ENCODE assay signal across 29 mouse cellular contexts in genomic region chr15:95601179-95601578, GRCm38 (mm10). TPM values are rescaled to one million over a fixed set of nuclear protein-coding genes. Genes with fewer than 3 reads are reported as not detected.
A peak's percentile ranks its signal among the peaks of the same experiment; 100 is the strongest.
DNase-seq lines count a peak whose midpoint lies in the region; ATAC-seq and TF ChIP-seq lines count a peak whose summit lies in the region.
"Had no signal": no experiment of that assay in that cellular context is flagged by ENCODE, and none has a peak within 500 bp of the region (broad histone marks: within the 10 kb centered on the region; RNA-seq: fewer than 3 reads in every experiment).

No protein-coding gene starts in this region.

- ATAC-seq in embryonic facial prominence, embryonic 14.5 days (ENCODE audit: low read depth) = no peak
- no peak for ATAC-seq in lung, embryonic 14.5 days (ENCODE audit: insufficient read depth)
- ATAC-seq in limb, embryonic 14.5 days (ENCODE audit: low FRiP score, low read depth) = peak; percentile 76
- ATAC-seq: activated CD4-positive, CD25-positive, alpha-beta regulatory T cell, adult 4 months; CD4-positive, CD25-positive, alpha-beta regulatory T cell, adult 4 months; forebrain, embryonic 13.5 days; forebrain, embryonic 15.5 days; forebrain, postnatal 0 days; Patski had no signal

- peak; percentile 77 for DNase-seq in embryonic facial prominence, embryonic 14.5 days (ENCODE audit: low spot score)
- no peak for DNase-seq in embryonic facial prominence, embryonic 10.5 days (ENCODE audit: low spot score)
- DNase-seq in lung, embryonic 14.5 days = peak; percentile 11
- DNase-seq in lung, postnatal 14 days = no peak
- DNase-seq in limb, embryonic 14.5 days (ENCODE audit: low spot score) = peak; percentile 89
- no peak for DNase-seq in adipocyte (ENCODE audit: low spot score)
- DNase-seq: adrenal gland, adult 2 months; adrenal gland, postnatal 10 days; adrenal gland, postnatal 25 days; B cell, adult 2 months; cerebellum, adult 11 months; cerebellum, adult 18-20 months; cerebellum, adult 8-10 months; cerebellum, adult 9-11 months; cerebellum, postnatal 14 days; cerebellum, postnatal 36 days; embryo, embryonic 11 days; forebrain, postnatal 0 days had no signal

- no peaks in the 10 kb centered on the region for H3K36me3 ChIP-seq in embryonic facial prominence, embryonic 14.5 days (ENCODE audit: control insufficient read depth, insufficient read depth, low read length)
- no peaks in the 10 kb centered on the region for H3K36me3 ChIP-seq in embryonic facial prominence, embryonic 10.5 days (replicated peaks)
- no peaks in the 10 kb centered on the region for H3K36me3 ChIP-seq in lung, embryonic 14.5 days (ENCODE audit: insufficient read depth)
- no peaks in the 10 kb centered on the region for H3K36me3 ChIP-seq in limb, embryonic 14.5 days (ENCODE audit: control insufficient read depth, insufficient read depth, low read length)
- H3K36me3 ChIP-seq: embryonic facial prominence, embryonic 12.5 days; embryonic facial prominence, embryonic 15.5 days; forebrain, embryonic 10.5 days; forebrain, embryonic 15.5 days; G1E had no signal

- H3K9ac ChIP-seq in embryonic facial prominence, embryonic 14.5 days (ENCODE audit: low read depth, low read length) = no peak overlapping the region
- H3K9ac ChIP-seq in lung, embryonic 14.5 days = no peak overlapping the region
- H3K9ac ChIP-seq in limb, embryonic 14.5 days (ENCODE audit: low read depth, low read length, severe bottlenecking) = no peak overlapping the region
- H3K9ac ChIP-seq: embryonic facial prominence, embryonic 12.5 days; embryonic facial prominence, embryonic 15.5 days; forebrain, embryonic 13.5 days; forebrain, embryonic 15.5 days; forebrain, postnatal 0 days had no signal

- WGBS in embryonic facial prominence, embryonic 14.5 days = 35% methylated on average over 6 of the region's 6 CpGs
- 88% methylated on average over 6 of the region's 6 CpGs for WGBS in embryonic facial prominence, embryonic 10.5 days
- 46% methylated on average over 6 of the region's 6 CpGs for WGBS in lung, embryonic 14.5 days
- 21% methylated on average over 6 of the region's 6 CpGs for WGBS in limb, embryonic 14.5 days

- H3K4me3 ChIP-seq in embryonic facial prominence, embryonic 14.5 days (ENCODE audit: low read depth, low read length) = no peak overlapping the region
- no peak overlapping the region for H3K4me3 ChIP-seq in embryonic facial prominence, embryonic 10.5 days
- H3K4me3 ChIP-seq in lung, embryonic 14.5 days (ENCODE audit: low read depth, low read length) = no peak overlapping the region
- no peak overlapping the region for H3K4me3 ChIP-seq in limb, embryonic 14.5 days (replicated peaks; ENCODE audit: low read length)
- H3K4me3 ChIP-seq: embryonic facial prominence, embryonic 12.5 days; embryonic facial prominence, embryonic 15.5 days; erythroblast, embryonic 14.5 days; forebrain, embryonic 10.5 days; forebrain, embryonic 13.5 days; forebrain, embryonic 15.5 days had no signal

- H3K27me3 ChIP-seq in embryonic facial prominence, embryonic 14.5 days (replicated peaks; ENCODE audit: control insufficient read depth, insufficient read depth, low read length) = no peaks in the 10 kb centered on the region
- no peaks in the 10 kb centered on the region for H3K27me3 ChIP-seq in embryonic facial prominence, embryonic 10.5 days (replicated peaks; ENCODE audit: low read depth, poor library complexity, severe bottlenecking)
- H3K27me3 ChIP-seq in lung, embryonic 14.5 days (ENCODE audit: insufficient read depth, low read length) = no peaks in the 10 kb centered on the region
- no peaks in the 10 kb centered on the region for H3K27me3 ChIP-seq in limb, embryonic 14.5 days (ENCODE audit: control insufficient read depth, insufficient read depth, low read length)
- H3K27me3 ChIP-seq: CH12.LX; embryonic facial prominence, embryonic 12.5 days; embryonic facial prominence, embryonic 15.5 days; forebrain, embryonic 13.5 days; forebrain, embryonic 15.5 days had no signal

- H3K9me3 ChIP-seq in embryonic facial prominence, embryonic 14.5 days (ENCODE audit: control insufficient read depth, low read length) = peaks cover 4% of the 10 kb centered on the region; the same call in 1 of the 2 replicates
- H3K9me3 ChIP-seq in embryonic facial prominence, embryonic 10.5 days = no peaks in the 10 kb centered on the region
- no peaks in the 10 kb centered on the region for H3K9me3 ChIP-seq in lung, embryonic 14.5 days (ENCODE audit: low read depth, low read length)
- H3K9me3 ChIP-seq in limb, embryonic 14.5 days (ENCODE audit: control insufficient read depth, low read length) = no peaks in the 10 kb centered on the region
- H3K9me3 ChIP-seq: embryonic facial prominence, embryonic 12.5 days; embryonic facial prominence, embryonic 15.5 days; forebrain, embryonic 13.5 days; forebrain, embryonic 15.5 days; G1E had no signal

- TF ChIP-seq CTCF in lung, embryonic 14.5 days (IDR thresholded peaks at IDR 0.05; ENCODE audit: low read depth) = no peak

- no peak for TF ChIP-seq POLR2A in limb, embryonic 14.5 days (IDR thresholded peaks at IDR 0.05; ENCODE audit: borderline replicate concordance, extremely low read depth, insufficient read depth, insufficient read length)

- no peak overlapping the region for H3K27ac ChIP-seq in embryonic facial prominence, embryonic 14.5 days (replicated peaks; ENCODE audit: low read depth, low read length)
- H3K27ac ChIP-seq in embryonic facial prominence, embryonic 10.5 days (replicated peaks) = no peak overlapping the region
- no peak overlapping the region for H3K27ac ChIP-seq in lung, embryonic 14.5 days (ENCODE audit: low read depth)
- no peak overlapping the region for H3K27ac ChIP-seq in limb, embryonic 14.5 days (replicated peaks; ENCODE audit: low read depth, low read length)
- H3K27ac ChIP-seq: embryonic facial prominence, embryonic 12.5 days; embryonic facial prominence, embryonic 15.5 days; forebrain, embryonic 10.5 days; forebrain, embryonic 13.5 days; forebrain, embryonic 15.5 days had no signal

- no peaks in the 10 kb centered on the region for H3K4me1 ChIP-seq in embryonic facial prominence, embryonic 14.5 days (ENCODE audit: control insufficient read depth, insufficient read depth, low read length)
- H3K4me1 ChIP-seq in embryonic facial prominence, embryonic 10.5 days = no peaks in the 10 kb centered on the region
- H3K4me1 ChIP-seq in lung, embryonic 14.5 days (ENCODE audit: insufficient read depth) = no peaks in the 10 kb centered on the region
- H3K4me1 ChIP-seq in limb, embryonic 14.5 days (ENCODE audit: control insufficient read depth, insufficient read depth, low read length) = 0 out of 2 replicates have a peak, but pooled peaks cover 4% of the 10 kb centered on the region
- H3K4me1 ChIP-seq: embryonic facial prominence, embryonic 12.5 days; embryonic facial prominence, embryonic 15.5 days; forebrain, embryonic 10.5 days; forebrain, embryonic 13.5 days; forebrain, embryonic 15.5 days had no signal

- H3K4me2 ChIP-seq in embryonic facial prominence, embryonic 14.5 days (ENCODE audit: low read depth, low read length) = no peak overlapping the region
- H3K4me2 ChIP-seq in lung, embryonic 14.5 days = no peak overlapping the region
- no peak overlapping the region for H3K4me2 ChIP-seq in limb, embryonic 14.5 days (replicated peaks; ENCODE audit: low read depth, low read length, severe bottlenecking)
- H3K4me2 ChIP-seq: embryonic facial prominence, embryonic 12.5 days; embryonic facial prominence, embryonic 15.5 days; forebrain, embryonic 13.5 days; forebrain, embryonic 15.5 days had no signal

RNA-seq across cellular contexts. Expression of gene Dbx2, which starts 54.6 kb away (rescaled TPM):
- polyA plus RNA-seq in embryonic facial prominence, embryonic 14.5 days (2014; fragmentation: Nextera tagmentation; extraction: Ambion mirVana) = 0.19 and 1.5 TPM in 2 replicates
- 0.46 and 4.6 TPM in 2 replicates for polyA plus RNA-seq in embryonic facial prominence, embryonic 10.5 days (2016; fragmentation: Nextera tagmentation; extraction: Ambion mirVana)
- not detected in 2 replicates for polyA plus RNA-seq in lung, embryonic 14.5 days (2014; fragmentation: Nextera tagmentation; extraction: Ambion mirVana)
- polyA plus RNA-seq in limb, embryonic 14.5 days (2012; rRNA removed) = 3.8 and 6.6 TPM in 2 replicates
- polyA plus RNA-seq in limb, embryonic 14.5 days (2014; fragmentation: Nextera tagmentation; extraction: Ambion mirVana) = 8.6 and 11.6 TPM in 2 replicates
- polyA plus RNA-seq: activated CD4-positive, CD25-positive, alpha-beta regulatory T cell, adult 4 months; CD4-positive, CD25-positive, alpha-beta regulatory T cell, adult 4 months; erythroblast, embryonic 14.5 days; forebrain, embryonic 13.5 days; Patski had no signal

Comparison
In these comparisons a context has a peak if more than half of its experiments do, and no peak if none do; other contexts are left out.
1. DNase-seq: peak in embryonic facial prominence, embryonic 14.5 days (single experiment), lung, embryonic 14.5 days (single experiment) and limb, embryonic 14.5 days (single experiment); none in embryonic facial prominence, embryonic 10.5 days (single experiment), lung, postnatal 14 days (single experiment) and adipocyte (single experiment).